Mouse (Mus musculus) CH12F3 (cell line): ENCODE results near the gene Vps16.

Source experiments
- in situ Hi-C: fragments of 300-500 bp; cut with MboI; formaldehyde crosslinking; loops from 2 replicates; pipeline ENCODE4 v1.14.3; 2020; ENCODE audit warnings: low sequenced_read_pairs

The Vps16 gene

DNA sequence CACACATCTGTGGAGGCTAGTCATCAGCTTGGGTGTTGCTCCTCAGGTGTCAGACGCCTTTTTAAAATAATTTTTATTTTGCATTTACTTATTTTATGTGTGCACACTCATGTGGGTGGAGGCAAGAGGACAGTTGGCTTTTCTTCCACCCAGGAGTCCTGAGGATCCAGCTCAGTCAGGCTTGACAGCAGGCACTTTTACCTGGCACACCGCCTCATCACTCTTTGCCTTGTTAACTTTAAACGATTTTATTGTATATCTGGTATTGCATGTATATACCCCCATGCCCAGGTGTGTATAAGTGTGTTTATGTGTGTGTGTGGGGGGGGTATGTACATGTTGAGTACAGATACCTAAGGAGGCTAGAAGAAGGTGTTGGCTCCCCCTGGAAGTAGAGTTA, 33.7 kb downstream of the Vps16 start:
- in situ Hi-C loops, result no loop called here

DNA sequence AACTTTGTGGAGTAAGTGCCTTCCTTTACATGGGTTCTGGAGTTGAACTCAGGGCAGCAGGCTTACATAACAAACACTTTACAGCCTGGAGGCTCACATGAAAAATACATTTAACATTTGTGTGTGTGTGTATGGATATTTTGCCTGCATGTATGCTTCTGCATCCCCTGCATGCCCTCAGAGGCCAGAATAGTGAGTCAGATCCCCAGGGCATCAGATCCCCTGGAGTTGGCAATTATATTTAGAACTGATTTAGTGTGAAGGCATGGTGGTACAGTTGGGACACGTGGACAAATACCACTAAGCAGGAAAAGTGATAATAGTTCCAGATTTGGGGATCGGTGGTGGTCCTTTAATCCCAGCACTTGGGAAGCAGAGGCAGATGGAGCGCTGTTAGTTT, 35.4 kb downstream of the Vps16 start:
- in situ Hi-C loops, result no loop called here

DNA sequence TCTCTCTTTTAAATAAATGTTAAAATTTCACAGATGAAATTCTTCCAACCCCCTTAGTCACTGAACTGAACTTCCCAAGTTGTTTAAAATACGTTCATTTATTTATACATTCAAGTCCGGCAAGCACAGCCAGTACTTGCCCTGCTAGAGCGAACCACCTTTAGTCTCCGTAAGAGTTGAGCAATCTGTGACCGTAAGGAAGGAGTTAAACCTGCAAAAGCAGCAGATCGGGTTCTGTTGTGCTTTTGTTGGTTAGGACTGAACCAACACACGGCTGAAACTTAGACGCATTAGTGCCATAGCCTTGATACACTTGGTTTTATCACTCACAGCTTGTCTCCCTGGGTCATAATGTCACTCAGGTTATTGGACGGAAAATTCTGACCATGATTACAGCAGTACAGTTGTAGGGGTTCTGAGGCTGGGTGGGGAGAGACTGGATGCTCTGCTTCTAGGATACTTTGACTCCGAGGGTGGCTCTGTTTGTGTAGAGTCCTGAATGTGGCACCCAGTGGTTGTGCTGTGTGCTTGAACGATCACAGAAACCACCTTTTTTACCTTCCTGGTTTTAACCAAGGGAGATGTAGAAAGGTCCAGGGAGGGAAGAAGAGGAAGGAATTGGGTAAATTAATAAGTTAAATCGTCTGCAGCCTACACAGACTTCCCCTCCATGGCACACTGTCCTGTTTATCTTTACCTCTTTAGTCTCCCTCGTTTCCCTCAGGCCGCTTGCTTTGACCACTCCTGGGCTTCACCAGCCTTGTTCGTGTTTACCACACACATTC, 37.3 kb downstream of the Vps16 start:
- in situ Hi-C loops, result no loop called here

DNA sequence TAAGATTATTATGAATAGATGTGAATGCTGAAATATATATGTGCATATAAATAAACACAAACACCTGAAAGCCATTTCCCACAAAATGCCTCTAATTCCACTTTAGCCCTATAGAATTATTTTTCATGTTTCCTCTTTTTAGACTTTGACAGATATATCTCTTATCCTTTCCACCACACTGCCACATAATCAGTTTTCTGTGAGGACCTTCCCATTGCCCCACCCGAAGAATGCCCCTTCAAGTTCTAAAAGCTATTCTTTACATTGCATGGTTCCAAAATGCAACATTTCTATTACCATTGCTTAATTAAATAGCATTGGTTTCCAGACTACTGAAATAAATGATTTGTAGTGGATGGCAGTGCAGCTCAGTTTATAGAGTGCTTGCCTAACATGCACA, 42.3 kb downstream of the Vps16 start:
- in situ Hi-C loops, result no loop called here

DNA sequence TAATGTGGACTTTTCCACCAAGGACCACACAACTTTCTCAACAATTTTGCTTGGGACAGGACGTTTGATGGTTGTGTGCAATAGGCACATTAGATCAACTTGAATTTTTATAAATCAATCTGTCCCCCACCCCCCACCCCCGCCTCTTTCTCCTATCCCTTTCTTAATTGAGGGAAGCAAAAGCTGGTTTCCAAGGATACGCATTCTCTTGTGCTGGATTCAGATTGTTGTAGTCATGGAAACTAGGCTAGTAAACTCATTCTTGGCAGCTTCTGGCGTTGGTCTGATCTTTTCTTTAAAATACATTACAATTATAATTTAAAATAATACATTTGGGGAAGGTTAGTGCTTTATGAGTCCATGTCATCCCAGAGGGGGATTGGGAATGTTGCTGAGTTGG, 45.2 kb downstream of the Vps16 start:
- in situ Hi-C loops, result no loop called here

DNA sequence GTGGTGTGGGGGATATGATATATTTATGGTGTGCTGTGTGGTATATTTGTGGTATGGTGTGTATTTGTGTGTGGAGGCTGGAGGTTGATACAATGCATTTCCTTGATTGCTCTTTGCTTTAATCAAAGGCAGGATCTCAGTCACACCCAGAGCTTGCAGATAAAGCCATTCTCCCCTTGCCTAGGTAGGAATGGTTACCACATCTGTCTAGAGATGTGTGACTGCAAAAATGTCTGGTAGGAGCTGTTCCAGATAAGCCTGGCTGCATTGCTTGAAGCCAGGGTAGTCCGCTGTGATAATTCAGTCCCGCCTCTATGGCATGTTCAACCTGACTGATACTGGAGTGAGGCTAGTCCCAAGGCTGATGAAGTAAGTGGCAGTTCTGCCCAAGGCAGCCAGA, 45.8 kb downstream of the Vps16 start:
- in situ Hi-C loops, result no loop called here

DNA sequence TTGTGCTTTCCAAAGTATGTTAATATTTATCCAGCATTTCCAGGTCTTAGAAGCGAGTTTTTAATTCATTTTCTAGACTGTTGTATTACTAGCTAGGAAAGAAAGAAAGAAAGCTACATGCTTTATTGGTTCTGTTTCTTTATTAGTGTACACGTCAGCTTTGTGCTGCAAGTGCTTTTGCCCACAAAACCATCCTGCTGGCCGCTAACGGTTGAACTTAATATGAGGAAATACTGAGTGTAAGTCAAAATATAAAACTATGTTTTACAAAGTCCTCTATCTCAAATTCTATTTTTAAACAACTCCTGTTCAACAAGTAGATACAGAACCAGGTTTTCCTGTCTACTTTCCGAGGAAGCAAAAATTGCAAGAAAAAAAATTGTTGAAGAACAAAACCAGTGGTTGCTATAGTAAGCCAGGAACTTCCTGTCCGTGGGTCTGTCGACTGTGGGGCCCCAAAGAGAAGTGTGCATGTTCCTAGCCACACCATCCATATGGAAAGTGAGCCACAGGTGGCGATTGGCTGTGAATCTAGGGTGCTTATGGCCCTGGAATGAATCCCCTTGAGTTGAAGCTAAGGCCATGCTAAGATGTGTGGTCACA, 48.9 kb downstream of the Vps16 start:
- in situ Hi-C loops, result no loop called here

DNA sequence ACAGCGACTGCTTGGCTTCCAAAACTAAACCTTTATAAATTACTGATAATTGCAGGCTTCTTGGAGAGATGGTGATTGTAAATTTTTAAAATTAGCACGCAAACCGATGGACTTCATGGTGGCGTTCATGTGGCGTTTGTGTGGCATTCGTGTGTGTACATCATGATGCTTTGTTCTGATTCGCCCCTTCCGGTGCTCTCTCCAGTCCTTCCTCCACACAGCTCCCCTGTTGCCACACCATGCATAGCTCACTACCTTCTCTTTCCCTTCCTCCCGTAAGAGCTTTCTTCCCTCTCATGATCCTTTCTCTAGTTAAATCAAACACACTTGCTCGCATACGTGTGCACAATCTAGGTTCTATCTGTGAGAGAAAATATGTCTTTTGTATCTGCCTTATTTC, 51.6 kb downstream of the Vps16 start:
- in situ Hi-C loops, result no loop called here

DNA sequence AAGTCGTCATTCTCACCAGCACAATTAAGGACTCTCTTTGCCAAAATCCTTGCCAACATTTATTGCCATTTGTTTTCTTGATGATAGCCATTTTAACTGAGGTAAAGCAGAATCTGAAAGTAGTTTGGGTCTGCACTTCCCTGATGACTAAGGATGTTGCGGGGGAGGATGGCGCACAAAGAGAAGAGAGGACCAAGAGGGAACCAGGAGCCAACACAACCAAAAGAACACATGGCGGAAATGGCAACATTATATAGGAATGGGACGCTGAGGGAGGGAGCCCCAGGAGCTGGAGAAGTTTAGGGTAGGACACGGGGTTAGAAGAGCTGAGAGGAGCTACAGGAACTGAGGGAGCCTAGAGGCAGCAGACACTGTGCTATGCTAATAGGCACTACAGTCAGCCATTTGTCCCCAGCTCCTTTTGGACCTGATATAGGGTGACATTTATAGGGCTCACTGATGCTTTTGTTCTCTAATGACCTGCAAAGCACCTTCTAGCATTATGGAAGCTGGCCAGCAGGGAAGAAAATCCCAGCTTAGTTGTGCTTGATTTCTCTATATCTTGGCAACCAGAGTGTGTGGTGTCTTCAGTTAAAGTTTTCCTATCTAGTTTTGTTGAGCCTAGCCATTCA, 52.6 kb downstream of the Vps16 start:
- in situ Hi-C loops, result no loop called here

DNA sequence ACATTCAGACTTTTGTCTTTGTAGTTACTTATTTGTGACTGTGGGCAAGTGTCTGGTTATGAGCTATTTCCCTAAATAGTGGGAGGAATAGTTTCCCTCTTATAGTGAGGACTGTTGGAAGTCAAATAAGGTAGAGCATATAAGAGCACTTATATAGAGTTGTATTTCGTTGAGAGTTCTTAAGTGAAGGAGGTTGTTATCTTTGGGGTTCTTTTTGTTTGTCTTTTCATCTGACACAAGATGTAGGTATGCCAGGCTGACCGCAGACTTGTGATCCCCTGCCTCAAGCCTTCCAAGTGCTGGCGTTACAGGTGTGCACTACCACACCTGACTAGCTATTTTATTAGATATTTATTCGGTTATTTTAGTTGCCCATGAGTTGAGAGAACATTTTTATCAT, 58.0 kb downstream of the Vps16 start:
- in situ Hi-C loops, result no loop called here

DNA sequence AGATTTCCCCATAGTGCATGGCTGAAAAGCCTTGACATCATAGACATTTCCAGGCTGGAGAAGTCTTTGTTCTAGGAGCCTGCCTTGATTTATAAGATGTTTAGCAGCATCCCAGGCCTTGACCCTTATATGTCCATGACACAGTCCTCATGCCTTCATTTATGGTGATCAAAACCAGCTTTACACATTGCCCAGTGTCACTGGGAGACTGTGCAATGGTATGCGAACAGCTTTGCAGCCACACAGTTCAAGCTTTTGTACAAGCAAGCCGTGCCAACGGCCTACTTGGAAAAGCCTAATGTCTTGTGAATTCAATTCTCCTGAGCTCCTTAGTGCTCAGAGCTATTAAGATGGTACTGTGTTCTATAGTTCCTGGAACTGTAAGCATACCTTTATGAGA, 58.6 kb downstream of the Vps16 start:
- in situ Hi-C loops, result no loop called here

DNA sequence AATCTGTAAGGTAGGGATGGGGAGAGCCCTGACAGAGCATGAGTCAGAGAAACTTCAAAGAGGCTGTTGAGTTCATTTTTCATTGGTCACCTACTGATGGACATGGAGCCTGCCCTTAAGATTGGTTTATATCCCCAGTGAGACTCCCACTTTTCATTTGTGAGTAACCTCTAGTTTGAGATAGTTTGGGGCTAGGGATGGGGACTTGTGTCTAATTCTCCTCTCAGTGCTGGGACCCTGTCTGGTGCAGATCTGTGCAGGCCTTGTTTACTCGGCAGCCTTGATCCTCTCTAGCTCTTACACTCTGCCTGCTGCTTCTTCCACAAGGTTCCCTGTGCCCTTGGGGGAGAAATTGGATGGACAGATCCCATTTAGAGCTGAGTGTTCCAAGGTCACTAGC, 60.1 kb downstream of the Vps16 start:
- in situ Hi-C loops, result no loop called here

DNA sequence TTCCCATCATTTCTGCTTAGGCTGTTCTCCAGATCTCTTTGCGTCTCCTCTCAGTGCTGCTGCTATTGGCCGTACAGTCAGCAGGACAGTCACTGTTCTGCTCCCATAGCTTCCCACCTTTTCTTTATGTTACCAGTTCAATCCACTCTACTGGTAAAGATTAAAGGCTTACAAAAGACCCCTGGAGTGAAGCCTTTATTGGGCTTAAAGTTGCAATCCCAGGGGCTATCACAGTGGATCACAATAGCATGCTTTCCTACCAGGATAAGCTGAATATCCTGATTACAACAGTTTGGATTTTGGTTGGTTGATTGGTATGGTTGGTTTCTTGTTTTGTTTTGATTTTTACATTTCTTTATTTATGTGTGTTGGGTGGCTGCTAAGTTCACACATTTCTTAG, 63.9 kb downstream of the Vps16 start:
- in situ Hi-C loops, result no loop called here

DNA sequence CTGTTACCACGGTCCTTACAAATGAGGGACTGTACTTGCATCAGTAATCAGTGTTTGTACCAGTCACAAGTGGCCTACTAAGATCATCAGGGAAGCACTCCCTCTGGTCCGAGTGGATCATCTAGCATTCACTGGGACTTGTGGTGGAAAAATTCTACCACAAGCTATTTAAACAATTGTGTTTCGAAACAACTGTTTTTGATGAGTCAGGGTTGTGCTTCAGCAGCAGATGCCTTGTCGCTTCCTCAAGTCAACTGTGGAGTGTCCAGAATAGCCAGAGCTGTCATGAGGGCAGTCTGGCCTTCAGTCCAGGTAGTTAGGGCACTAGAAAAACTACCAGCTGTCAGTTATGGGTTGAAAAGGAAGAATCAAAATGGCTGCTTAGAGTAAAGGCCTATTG, 64.5 kb downstream of the Vps16 start:
- in situ Hi-C loops, result no loop called here

DNA sequence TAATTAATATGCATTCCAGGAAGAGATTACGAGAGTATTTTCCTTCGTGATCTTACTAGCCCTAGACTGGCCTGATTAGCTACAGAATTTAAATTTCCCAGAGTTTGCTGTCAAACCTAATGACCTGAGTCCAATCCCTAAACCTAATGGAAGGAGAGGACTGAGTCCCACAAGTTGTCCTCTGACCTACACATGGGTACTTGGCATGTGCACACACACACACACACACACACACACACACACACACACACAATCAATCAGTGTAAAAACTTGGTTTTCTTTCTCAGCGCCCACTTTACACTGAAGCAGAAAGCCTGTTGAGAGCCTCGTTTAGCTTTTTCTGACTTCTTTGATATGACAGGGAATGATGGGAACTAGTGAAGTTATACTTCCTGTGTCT, 67.0 kb downstream of the Vps16 start:
- in situ Hi-C loops, result no loop called here

DNA sequence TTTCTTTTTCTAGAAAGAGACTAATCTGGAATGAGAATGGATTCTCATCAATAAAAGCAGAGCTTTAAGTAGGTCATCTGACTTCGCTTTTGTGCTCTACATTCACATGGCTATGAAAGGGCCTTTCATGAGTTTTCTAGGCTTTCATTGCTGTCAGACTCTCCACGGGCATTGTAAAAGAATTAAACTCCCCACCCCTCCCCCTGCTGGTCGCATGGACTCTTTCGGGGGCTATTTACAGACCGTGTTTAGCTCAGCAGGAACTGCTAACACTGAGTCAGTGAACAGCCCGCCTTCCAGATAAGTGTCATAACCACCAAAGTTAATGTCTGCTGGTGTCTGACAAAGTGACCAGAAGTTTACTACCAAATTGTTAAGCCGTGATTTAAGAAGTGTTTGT, 67.4 kb downstream of the Vps16 start:
- in situ Hi-C loops, result no loop called here
